Mouse (Mus musculus) cortical plate, adult 2 months (tissue): ENCODE results near the gene Fam19a5.

Experiments used
- CTCF ChIP-seq: fragments of 200-500 bp; IDR thresholded peaks from 2 replicates; pipeline ENCODE4 v1.5.1; 2011; ENCODE audit warnings: mild to moderate bottlenecking, control low read depth, low read length; ENCODE audit not compliant: insufficient read depth; ENCODE audit errors: extremely low read depth
- POLR2A ChIP-seq: fragments of 200-500 bp; IDR thresholded peaks from 2 replicates; pipeline ENCODE4 v1.6.1; 2011; ENCODE audit warnings: mild to moderate bottlenecking, low read length, control low read depth; ENCODE audit not compliant: insufficient read depth; ENCODE audit errors: extremely low read depth

DNA sequence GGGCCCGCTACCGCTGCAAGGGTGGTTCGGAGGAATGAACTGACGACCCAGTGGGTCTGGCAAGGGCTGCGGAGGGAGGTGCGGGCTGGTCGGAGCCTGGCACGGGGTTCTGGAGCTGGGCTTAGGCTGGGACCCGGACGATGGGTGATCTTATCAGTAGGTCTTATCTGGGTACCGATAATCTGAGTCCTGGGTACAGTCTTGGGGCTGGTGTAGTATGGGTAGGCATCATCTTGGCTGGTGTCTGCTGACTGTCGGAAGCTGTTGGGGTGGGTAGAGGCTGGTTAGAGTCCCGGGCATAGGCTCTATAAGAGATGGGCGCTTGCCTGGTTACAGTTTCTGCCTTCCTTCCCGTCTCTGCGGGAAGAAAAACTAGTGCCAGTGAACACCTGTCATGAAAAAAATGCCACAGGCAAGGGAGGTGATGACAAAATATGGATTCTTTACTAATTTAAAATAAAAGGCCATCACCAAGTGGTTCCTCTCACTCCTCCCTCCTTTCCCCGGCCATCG is 1.1 kb downstream of the Fam19a5 start:
- TF ChIP-seq CTCF (no peak), POLR2A (no peak)
